Mouse (Mus musculus) CH12.LX (cell line): ENCODE results near the gene Elovl6. TPM values are rescaled to one million over a fixed set of nuclear protein-coding genes. Genes with fewer than 3 reads are reported as not detected.

Experiments used
- DNase-seq: peaks from one replicate; pipeline ENCODE4 v3.0.0-alpha.2; 2013; ENCODE audit errors: extremely low read depth
- H3K27ac ChIP-seq: 2 replicates; pipeline ENCODE4 v1.5.1; 2012; ENCODE audit warnings: low read depth, mild to moderate bottlenecking, control low read depth, moderate library complexity; ENCODE audit not compliant: insufficient read depth
- H3K27me3 ChIP-seq: replicated peaks from 2 replicates; pipeline ENCODE3; 2012; ENCODE audit warnings: inconsistent platforms
- H3K36me3 ChIP-seq, 2 experiments: replicated peaks in 1 of 2; 2 replicates each; pipeline versions ENCODE3 to v1.6.1; 2012; ENCODE audit warnings: inconsistent platforms in 1 of 2, low read length in 1 of 2, mild to moderate bottlenecking in 1 of 2, mixed read lengths in 1 of 2, moderate library complexity in 1 of 2; ENCODE audit not compliant: control insufficient read depth in 1 of 2, insufficient read depth in 1 of 2
- H3K4me1 ChIP-seq, 2 experiments: 2 replicates each; pipeline ENCODE4 v1.6.1; 2012; ENCODE audit warnings: inconsistent platforms in 1 of 2, moderate library complexity in 1 of 2; ENCODE audit not compliant: insufficient read depth in 2 of 2, control insufficient read depth in 1 of 2
- H3K4me2 ChIP-seq: 2 replicates; pipeline ENCODE4 v1.6.1; 2012; ENCODE audit warnings: low read depth, mild to moderate bottlenecking, control low read depth; ENCODE audit not compliant: poor library complexity, insufficient read depth, severe bottlenecking
- H3K4me3 ChIP-seq, 3 experiments: fragments of 150-350 bp in 1 of 3; sonication (generic) in 1 of 3; replicated peaks in 1 of 3; 2 replicates each; pipeline versions ENCODE3 to v1.5.1; 2011 to 2012; ENCODE audit warnings: low read depth in 2 of 3, low read length in 2 of 3, mild to moderate bottlenecking in 2 of 3, moderate library complexity in 2 of 3, control low read depth in 1 of 3, improper control_type of control experiment in 1 of 3, inconsistent platforms in 1 of 3, mixed read lengths in 1 of 3; ENCODE audit not compliant: poor library complexity in 1 of 3
- H3K79me2 ChIP-seq: replicated peaks from 2 replicates; pipeline ENCODE4 v1.6.1; 2012; ENCODE audit warnings: mild to moderate bottlenecking, moderate library complexity; ENCODE audit not compliant: control insufficient read depth, poor library complexity, insufficient read depth, severe bottlenecking; ENCODE audit errors: extremely low read depth
- H3K9ac ChIP-seq: 2 replicates; pipeline ENCODE4 v1.6.1; 2012; ENCODE audit warnings: low read depth, mild to moderate bottlenecking, control low read depth, moderate library complexity; ENCODE audit not compliant: insufficient read depth
- H3K9me3 ChIP-seq: replicated peaks from 2 replicates; pipeline ENCODE3; 2012; ENCODE audit warnings: low read length, inconsistent platforms, mixed read lengths
- CHD2 ChIP-seq: IDR thresholded peaks from 2 replicates; pipeline ENCODE4 v1.6.1; 2011; ENCODE audit warnings: low read length, improper control_type of control experiment
- CTCF ChIP-seq, 2 experiments: IDR thresholded peaks in 1 of 2; conservative IDR thresholded peaks in 1 of 2; 2 replicates each; pipeline ENCODE4 v1.5.1; 2011 to 2012; ENCODE audit warnings: low read depth in 2 of 2, low read length in 2 of 2, improper control_type of control experiment in 1 of 2, inconsistent platforms in 1 of 2, mild to moderate bottlenecking in 1 of 2, moderate library complexity in 1 of 2
- E2F4 ChIP-seq: IDR thresholded peaks from 2 replicates; pipeline ENCODE4 v1.6.1; 2011; ENCODE audit warnings: low read depth, low read length, improper control_type of control experiment; ENCODE audit not compliant: insufficient replicate concordance
- ELF1 ChIP-seq: IDR thresholded peaks from 2 replicates; pipeline ENCODE4 v1.6.1; 2014; ENCODE audit warnings: low read depth, mild to moderate bottlenecking, inconsistent platforms, low read length, improper control_type of control experiment
- ETS1 ChIP-seq: conservative IDR thresholded peaks from 2 replicates; pipeline ENCODE4 v1.6.1; 2012; ENCODE audit warnings: low read depth, mild to moderate bottlenecking, inconsistent platforms, low read length, improper control_type of control experiment, moderate library complexity
- GABPA ChIP-seq: IDR thresholded peaks from 2 replicates; pipeline ENCODE4 v1.6.1; 2012; ENCODE audit warnings: low read depth, low read length, improper control_type of control experiment, inconsistent platforms; ENCODE audit not compliant: insufficient replicate concordance
- IRF4 ChIP-seq: IDR thresholded peaks from 2 replicates; pipeline ENCODE4 v1.6.1; 2014; ENCODE audit warnings: low read depth, mild to moderate bottlenecking, inconsistent platforms, low read length, improper control_type of control experiment
- JUND ChIP-seq: conservative IDR thresholded peaks from 2 replicates; pipeline ENCODE4 v1.6.1; 2011; ENCODE audit warnings: low read depth, low read length, improper control_type of control experiment
- KAT2A ChIP-seq: IDR thresholded peaks from 2 replicates; pipeline ENCODE4 v1.6.1; 2012; ENCODE audit warnings: low read length, improper control_type of control experiment, inconsistent platforms; ENCODE audit not compliant: insufficient replicate concordance
- MAFK ChIP-seq: IDR thresholded peaks from 2 replicates; pipeline ENCODE4 v1.6.1; 2011; ENCODE audit warnings: low read length, improper control_type of control experiment; ENCODE audit not compliant: insufficient replicate concordance
- MAX ChIP-seq: IDR thresholded peaks from 2 replicates; pipeline ENCODE4 v1.6.1; 2011; ENCODE audit warnings: low read length, improper control_type of control experiment
- MEF2A ChIP-seq: IDR thresholded peaks from 2 replicates; pipeline ENCODE4 v1.6.1; 2014; ENCODE audit warnings: low read depth, mild to moderate bottlenecking, inconsistent platforms, low read length, improper control_type of control experiment, borderline replicate concordance
- MYC ChIP-seq: IDR thresholded peaks from 2 replicates; pipeline ENCODE4 v1.6.1; 2011; ENCODE audit warnings: low read depth, mild to moderate bottlenecking, improper control_type of control experiment, low read length
- RAD21 ChIP-seq: IDR thresholded peaks from 2 replicates; pipeline ENCODE4 v1.6.1; 2011; ENCODE audit warnings: low read depth, mild to moderate bottlenecking, low read length, improper control_type of control experiment, moderate library complexity
- SMC3 ChIP-seq: IDR thresholded peaks from 2 replicates; pipeline ENCODE4 v1.6.1; 2011; ENCODE audit warnings: low read depth, low read length, improper control_type of control experiment
- TBP ChIP-seq: conservative IDR thresholded peaks from 2 replicates; pipeline ENCODE4 v1.6.1; 2011; ENCODE audit warnings: low read depth, low read length, improper control_type of control experiment
- USF1 ChIP-seq: IDR thresholded peaks from 2 replicates; pipeline ENCODE4 v1.6.1; 2014; ENCODE audit warnings: low read depth, mild to moderate bottlenecking, inconsistent platforms, low read length, improper control_type of control experiment
- ZC3H11A ChIP-seq: IDR thresholded peaks from 2 replicates; pipeline ENCODE4 v1.6.1; 2012; ENCODE audit warnings: low read depth, mild to moderate bottlenecking, inconsistent platforms, low read length, improper control_type of control experiment
- ZKSCAN1 ChIP-seq: IDR thresholded peaks from 2 replicates; pipeline ENCODE4 v1.6.1; 2012; ENCODE audit warnings: low read depth, inconsistent platforms, low read length, improper control_type of control experiment, borderline replicate concordance
- ZMIZ1 ChIP-seq: IDR thresholded peaks from 2 replicates; pipeline ENCODE4 v1.6.1; 2012; ENCODE audit warnings: low read depth, mild to moderate bottlenecking, inconsistent platforms, low read length, improper control_type of control experiment
- dilution Hi-C: fragments of 300-500 bp; cut with MboI; formaldehyde crosslinking; loops from 2 replicates; pipeline ENCODE4 v1.14.3; 2020; ENCODE audit warnings: low sequenced_read_pairs; ENCODE audit not compliant: extremely low pct_unique_long_range_greater_than_20kb, extremely low pct_ligation_motif_present
- in situ Hi-C: fragments of 300-500 bp; cut with MboI; formaldehyde crosslinking; loops from 3 replicates; pipeline ENCODE4 v1.14.3; 2019; ENCODE audit warnings: low sequenced_read_pairs, low pct_ligation_motif_present, low pct_unique_long_range_greater_than_20kb, mixed read lengths
- polyA plus RNA-seq: library from polyadenylated mRNA; unstranded; fragments of >175 nt; gene quantifications from 2 replicates; pipeline ENCODE4 v1.2.1, GENCODE M21; 2012; ENCODE audit warnings: low read depth; ENCODE audit not compliant: insufficient read length
- total RNA-seq, 2 experiments: library from RNA; depleted of rRNA; stranded (reverse); fragments of 300-350 nt in 1 of 2; fragments of >200 nt in 1 of 2; gene quantifications; 2 replicates each; pipeline ENCODE4 v1.2.3; 2012 to 2014

The Elovl6 gene
- total and polyA plus RNA-seq, 3 experiments: 1.7 to 6.8 (median 6.0) TPM

- dilution Hi-C loops: no loop called here
- no peak for DNase-seq
- H3K9ac ChIP-seq: no peak overlapping the region
- H3K79me2 ChIP-seq: no peaks in the 10 kb centered on the region
- in situ Hi-C loops: no loop called here
- no peaks in the 10 kb centered on the region for H3K4me1 ChIP-seq
- no peak for TF ChIP-seq ZC3H11A
- no peak for TF ChIP-seq USF1
- no peak for TF ChIP-seq CTCF (conservative IDR thresholded peaks at IDR 0.05 in 1 of 2, IDR thresholded peaks at IDR 0.05 in 1 of 2; ENCODE audit: low read depth in 2 of 2, low read length in 2 of 2)
- TF ChIP-seq MAFK: no peak
- TF ChIP-seq JUND: no peak
- TF ChIP-seq MAX: no peak
- TF ChIP-seq ZKSCAN1: no peak
- TF ChIP-seq CHD2: no peak
- TF ChIP-seq TBP: no peak
- no peak for TF ChIP-seq ZMIZ1
- no peak for TF ChIP-seq IRF4
- no peak for TF ChIP-seq MEF2A
- H3K36me3 ChIP-seq: no peaks in the 10 kb centered on the region
- no peak overlapping the region for H3K4me2 ChIP-seq
- H3K9me3 ChIP-seq: peaks cover 3% of the 10 kb centered on the region
- H3K4me3 ChIP-seq: no peak overlapping the region
- no peaks in the 10 kb centered on the region for H3K27me3 ChIP-seq
- H3K27ac ChIP-seq: no peak overlapping the region
These were observed 16.2 kb upstream of the Elovl6 start for GRCm38 (mm10) chr3:129515863-129516436.

GRCm38 (mm10) chr3:129520499-129520898 is 11.7 kb upstream of the Elovl6 start:
- Histone ChIP-seq H3K79me2 (no peaks in the 10 kb centered on the region), H3K4me2 (no peak overlapping the region), H3K9ac (no peak overlapping the region), H3K27ac (no peak overlapping the region), H3K4me3 (no peak overlapping the region), H3K27me3 (no peaks in the 10 kb centered on the region), H3K36me3 (no peaks in the 10 kb centered on the region), H3K4me1 (peaks cover 0 to 9% of the 10 kb centered on the region in 2 experiments; a peak in 2 of 4 replicates), H3K9me3 (no peaks in the 10 kb centered on the region)
- no peak for TF ChIP-seq ZC3H11A
- TF ChIP-seq IRF4: no peak
- TF ChIP-seq CTCF (conservative IDR thresholded peaks at IDR 0.05 in 1 of 2, IDR thresholded peaks at IDR 0.05 in 1 of 2; ENCODE audit: low read depth in 2 of 2, low read length in 2 of 2): peak in 1 of 2 experiments; percentile 60; a peak in 2 of 4 replicates
- TF ChIP-seq ELF1: no peak
- no peak for TF ChIP-seq KAT2A
- TF ChIP-seq ETS1: no peak
- TF ChIP-seq RAD21: peak; percentile 41
- no peak for TF ChIP-seq GABPA
- no peak for TF ChIP-seq TBP
- peak; percentile 64 for TF ChIP-seq SMC3
- TF ChIP-seq E2F4: no peak
- no peak for TF ChIP-seq MYC
- DNase-seq: peak; percentile 10
- dilution Hi-C loops (no loop called here), in situ Hi-C loops (no loop called here)
